Comparison of ENCODE assay signal across 13 mouse cellular contexts in the genomic region with DNA sequence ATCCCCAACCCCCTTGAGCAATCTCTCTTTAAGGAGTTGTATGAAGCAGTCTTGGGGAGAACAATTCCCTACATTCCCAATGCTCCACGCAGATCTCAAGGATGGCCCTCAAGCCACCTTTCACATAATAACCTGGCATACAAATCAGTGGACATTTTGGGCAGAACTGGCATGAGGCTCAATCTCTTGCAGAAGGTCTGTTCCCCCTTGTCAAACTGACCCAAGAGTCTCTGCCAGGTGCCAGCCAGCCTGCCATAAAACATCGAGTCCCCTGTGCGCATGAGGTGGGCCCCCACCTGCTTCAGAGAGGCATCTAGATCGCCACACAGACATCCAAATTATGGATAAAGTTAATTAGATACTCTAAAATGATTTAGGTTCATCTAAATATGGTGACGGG.
"Had no signal": no experiment of that assay in that cellular context is flagged by ENCODE, and none has a peak within 500 bp of the region (broad histone marks: within the 10 kb centered on the region; RNA-seq: fewer than 3 reads in every experiment).

No protein-coding gene starts in this region.

- H3K4me2 ChIP-seq: limb, embryonic 13.5 days; midbrain, embryonic 13.5 days; neural tube, embryonic 15.5 days had no signal

- H3K27ac ChIP-seq: limb, embryonic 13.5 days; liver, embryonic 14.5 days; midbrain, embryonic 13.5 days; neural tube, embryonic 15.5 days had no signal

- DNase-seq: kidney, adult 9 months; kidney, postnatal 25 days; layer of hippocampus, adult 9-11 months; layer of hippocampus, postnatal 36 days; lung, adult 18-20 months; right cerebral cortex, adult 18-20 months; right cerebral cortex, postnatal 25 days; thymus, postnatal 4 days had no signal

- H3K27me3 ChIP-seq: limb, embryonic 13.5 days; midbrain, embryonic 13.5 days; neural tube, embryonic 15.5 days had no signal

- ATAC-seq: midbrain, embryonic 13.5 days had no signal

- H3K9me3 ChIP-seq: limb, embryonic 13.5 days; neural tube, embryonic 15.5 days had no signal

- H3K4me3 ChIP-seq: limb, embryonic 13.5 days; midbrain, embryonic 13.5 days; myocyte; neural tube, embryonic 15.5 days had no signal

- H3K9ac ChIP-seq: limb, embryonic 13.5 days; liver, embryonic 14.5 days; midbrain, embryonic 13.5 days; neural tube, embryonic 15.5 days had no signal

- H3K36me3 ChIP-seq: limb, embryonic 13.5 days; midbrain, embryonic 13.5 days; neural tube, embryonic 15.5 days had no signal
